ENCODE assay signal across 8 mouse cellular contexts in genomic region chr15:102017918-102018463, GRCm38 (mm10). TPM values are rescaled to one million over a fixed set of nuclear protein-coding genes. Genes with fewer than 3 reads are reported as not detected.
DNase-seq lines count a peak whose midpoint lies in the region.

No protein-coding gene starts in this region.

- intact Hi-C loops in left cerebral cortex, postnatal 14 days (cut with DNase I): no loop called here

- DNase-seq in adrenal gland, postnatal 14 days: peak; percentile 27
- no peak for DNase-seq in adrenal gland, postnatal 4 days (ENCODE audit: low spot score in 2 of 2)
- DNase-seq in MEL-GATA-1-ER (ENCODE audit: extremely low read depth, low read depth): peak; percentile 99
- peak; percentile 94 for DNase-seq in kidney, adult 9 months
- DNase-seq in lung, postnatal 14 days: peak; percentile 58
- no peak for DNase-seq in cerebellum, postnatal 14 days
- DNase-seq in frontal cortex, postnatal 36 days (ENCODE audit: low spot score in 2 of 2): no peak
- DNase-seq in left cerebral cortex, postnatal 14 days (ENCODE audit: low spot score in 2 of 2): no peak

RNA-seq across cellular contexts. Expression of gene Krt18, which starts 10.0 kb away (rescaled TPM):
- 2.4 and 11.6 TPM in 2 replicates for total RNA-seq in adrenal gland, postnatal 14 days (2021)
- 10 to 100 TPM; 17.3 to 22.9 TPM for total RNA-seq in adrenal gland, postnatal 4 days (2021)
- total RNA-seq in left cerebral cortex, postnatal 14 days (2021): under 1 TPM; 0.24 to 0.85 TPM

RNA-seq across cellular contexts. Expression of gene Krt8, which starts 13.7 kb away (rescaled TPM):
- 1.5 and 14.6 TPM in 2 replicates for total RNA-seq in adrenal gland, postnatal 14 days (2021)
- total RNA-seq in adrenal gland, postnatal 4 days (2021): 10 to 100 TPM; 18.8 TPM
- not detected for total RNA-seq in left cerebral cortex, postnatal 14 days (2021)

RNA-seq across cellular contexts. Expression of gene Eif4b, which starts 55.6 kb away (rescaled TPM):
- total RNA-seq in adrenal gland, postnatal 14 days (2021): 224 and 250 TPM in 2 replicates
- total RNA-seq in adrenal gland, postnatal 4 days (2021): 100 to 1,000 TPM; 352 to 356 TPM
- 100 to 1,000 TPM; 167 to 168 TPM for total RNA-seq in left cerebral cortex, postnatal 14 days (2021)

Comparison
In these comparisons a context has a peak if more than half of its experiments do, and no peak if none do; other contexts are left out.
1. DNase-seq: peak in adrenal gland, postnatal 14 days (single experiment), MEL-GATA-1-ER (single experiment), kidney, adult 9 months (single experiment) and lung, postnatal 14 days (single experiment); none in adrenal gland, postnatal 4 days (0 of 2), cerebellum, postnatal 14 days (0 of 2), frontal cortex, postnatal 36 days (0 of 2) and left cerebral cortex, postnatal 14 days (0 of 2).